Mouse (Mus musculus) cerebellum, adult 9-11 months (tissue): ENCODE measurements around the gene F12.

ENCODE experiments used
- DNase-seq: peaks from one replicate; pipeline ENCODE4 v3.0.0; 2022

Gene F12

GRCm38 (mm10) chr13:55370234-55370633 is 56.4 kb downstream of the F12 start:
- DNase-seq, result no peak

DNA sequence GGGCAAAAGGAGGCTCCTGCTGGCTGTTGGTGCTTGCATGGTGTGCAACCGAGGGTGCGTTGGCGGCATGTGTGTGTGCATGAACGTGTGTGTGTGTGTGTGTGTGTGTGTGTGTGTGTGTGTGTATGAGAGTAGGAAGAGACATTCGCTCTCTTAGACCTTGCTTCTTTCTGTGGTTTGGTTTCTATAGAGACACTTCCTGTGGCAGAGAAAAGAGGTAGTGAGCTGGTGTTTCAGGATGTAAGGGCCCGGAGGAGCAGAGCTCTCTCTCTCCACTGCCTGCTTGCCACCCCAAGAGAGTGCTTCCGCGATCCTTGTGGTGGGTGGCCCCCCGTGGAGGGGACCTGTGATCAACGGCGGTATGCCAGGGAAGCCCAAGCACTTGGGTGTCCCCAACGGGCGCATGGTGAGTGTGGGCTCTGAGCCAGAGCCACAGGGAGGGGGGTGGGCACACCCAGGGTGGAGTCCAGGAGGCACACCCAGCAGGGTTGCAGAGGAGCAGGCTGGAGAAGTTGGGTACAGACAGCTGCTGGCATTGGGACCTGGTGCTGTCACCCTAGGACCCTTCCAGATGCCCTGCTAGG is 57.0 kb downstream of the F12 start, which contains the start of gene Rgs14:
Rgs14 (plus strand) TSS at position 202 of the 584 bp plus-strand sequence.
- DNase-seq, result no peak

GRCm38 (mm10) chr13:55368401-55368800 is 58.2 kb downstream of the F12 start:
- no peak for DNase-seq
